Mouse (Mus musculus): Measurements from ENCODE around the gene Dusp1.

- TF ChIP-seq CTCF (IDR thresholded peaks at IDR 0.05; ENCODE audit: low read depth), result no peak
- no peak for TF ChIP-seq EP300 (optimal IDR thresholded peaks at IDR 0.05)
Measured at GRCm38 (mm10) chr17:26603311-26603710, 41.4 kb upstream of the Dusp1 start.

All from stomach, postnatal 0 days (tissue).